In the genomic region with DNA sequence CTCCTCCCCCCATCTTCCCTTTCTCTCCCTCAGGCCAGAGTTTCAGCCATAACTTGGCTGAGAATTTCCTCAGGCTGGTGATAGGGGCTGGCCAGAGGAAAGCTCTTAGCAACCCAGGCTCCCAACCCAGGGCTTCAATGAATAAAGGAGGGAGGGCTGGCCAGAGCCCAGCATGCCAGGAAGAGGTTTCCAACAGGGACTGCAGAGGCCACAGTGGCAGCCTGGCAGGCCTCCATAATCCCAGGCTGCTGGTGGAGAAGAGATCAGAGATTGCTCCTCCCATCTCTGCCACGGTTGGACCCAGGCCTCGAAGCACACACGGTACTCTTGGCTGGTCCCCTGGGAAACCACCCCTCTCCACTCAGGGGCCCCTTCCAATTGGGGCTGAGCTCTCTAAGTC, we compare ENCODE assay signal across 7 mouse cellular contexts. TPM values are rescaled to one million over a fixed set of nuclear protein-coding genes. Genes with fewer than 3 reads are reported as not detected.
DNase-seq lines count a peak whose midpoint lies in the region; ATAC-seq and TF ChIP-seq lines count a peak whose summit lies in the region.

No protein-coding gene starts in this region.

- no peak for ATAC-seq in heart, embryonic 13.5 days (ENCODE audit: extremely low read depth, insufficient number of reproducible peaks, low FRiP score, low TSS enrichment)
- ATAC-seq in lung, embryonic 15.5 days (ENCODE audit: borderline replicate concordance, extremely low read depth, low FRiP score, low TSS enrichment) = peak; percentile 25; the same call in 1 of the 2 replicates
- no peak for ATAC-seq in stomach, postnatal 0 days (ENCODE audit: low FRiP score, low TSS enrichment)
- no peak for ATAC-seq in inflammation-experienced regulatory T-cells, adult 6 months

- H3K9ac ChIP-seq in heart, embryonic 13.5 days = no peak overlapping the region
- H3K9ac ChIP-seq in lung, embryonic 15.5 days = no peak overlapping the region
- no peak overlapping the region for H3K9ac ChIP-seq in stomach, postnatal 0 days (ENCODE audit: low read length)

- TF ChIP-seq EP300 in stomach, postnatal 0 days (optimal IDR thresholded peaks at IDR 0.05) = no peak

- no peaks in the 10 kb centered on the region for H3K36me3 ChIP-seq in heart, embryonic 13.5 days
- H3K36me3 ChIP-seq in lung, embryonic 15.5 days = no peaks in the 10 kb centered on the region
- H3K36me3 ChIP-seq in stomach, postnatal 0 days (ENCODE audit: control insufficient read depth, insufficient read depth, low read length) = no peaks in the 10 kb centered on the region

- WGBS in heart, embryonic 13.5 days = 21% methylated on average over 3 of the region's 3 CpGs
- WGBS in lung, embryonic 15.5 days = 14% methylated on average over 3 of the region's 3 CpGs
- 25% methylated on average over 3 of the region's 3 CpGs for WGBS in stomach, postnatal 0 days

- H3K27me3 ChIP-seq in heart, embryonic 13.5 days (replicated peaks) = 0 out of 2 replicates have a peak, but pooled peaks cover 3% of the 10 kb centered on the region
- no peaks in the 10 kb centered on the region for H3K27me3 ChIP-seq in lung, embryonic 15.5 days
- no peaks in the 10 kb centered on the region for H3K27me3 ChIP-seq in stomach, postnatal 0 days (ENCODE audit: control insufficient read depth, insufficient read depth, low read length)

- intact Hi-C loops in left cerebral cortex, postnatal 14 days (cut with DNase I) = no loop called here

- peak; percentile 66 to 72 for DNase-seq in left cerebral cortex, postnatal 14 days (ENCODE audit: low spot score in 2 of 2)
- DNase-seq in left cerebral cortex, adult 11 months (ENCODE audit: low spot score) = no peak
- peak; percentile 88 for DNase-seq in cerebellum, adult 9-11 months
- DNase-seq in stomach, postnatal 0 days (ENCODE audit: low spot score) = no peak

- no peak overlapping the region for H3K4me3 ChIP-seq in heart, embryonic 13.5 days
- no peak overlapping the region for H3K4me3 ChIP-seq in lung, embryonic 15.5 days
- H3K4me3 ChIP-seq in stomach, postnatal 0 days (ENCODE audit: low read depth, low read length) = no peak overlapping the region

- no peaks in the 10 kb centered on the region for H3K9me3 ChIP-seq in heart, embryonic 13.5 days
- no peaks in the 10 kb centered on the region for H3K9me3 ChIP-seq in lung, embryonic 15.5 days
- H3K9me3 ChIP-seq in stomach, postnatal 0 days (ENCODE audit: control insufficient read depth, low read length) = no peaks in the 10 kb centered on the region

- no peak for TF ChIP-seq CTCF in stomach, postnatal 0 days (IDR thresholded peaks at IDR 0.05; ENCODE audit: low read depth)

- no peak overlapping the region for H3K4me2 ChIP-seq in heart, embryonic 13.5 days
- H3K4me2 ChIP-seq in lung, embryonic 15.5 days = no peak overlapping the region
- H3K4me2 ChIP-seq in stomach, postnatal 0 days (replicated peaks; ENCODE audit: low read depth) = no peak overlapping the region

- peaks cover 56% of the 10 kb centered on the region for H3K4me1 ChIP-seq in heart, embryonic 13.5 days
- peaks cover 70% of the 10 kb centered on the region for H3K4me1 ChIP-seq in lung, embryonic 15.5 days
- H3K4me1 ChIP-seq in stomach, postnatal 0 days (replicated peaks; ENCODE audit: control insufficient read depth, insufficient read depth) = peaks cover 5% of the 10 kb centered on the region

- peak overlapping the region; percentile 60 for H3K27ac ChIP-seq in heart, embryonic 13.5 days (replicated peaks)
- H3K27ac ChIP-seq in lung, embryonic 15.5 days = peak overlapping the region; percentile 51
- 0 out of 2 replicates have a peak overlapping the region, but pooled peaks have one; percentile 40 for H3K27ac ChIP-seq in stomach, postnatal 0 days (replicated peaks)

RNA-seq across cellular contexts. Expression of gene Coro2b, which starts 10.4 kb away (rescaled TPM):
- total RNA-seq in left cerebral cortex, postnatal 14 days (2021) = 100 to 1,000 TPM; 142 to 155 TPM
- polyA plus RNA-seq in heart, embryonic 13.5 days (2015; fragmentation: Nextera tagmentation; extraction: Ambion mirVana) = 6.4 and 7.3 TPM in 2 replicates
- polyA plus RNA-seq in lung, embryonic 15.5 days (2015; fragmentation: Nextera tagmentation; extraction: Ambion mirVana) = 20.5 and 22.8 TPM in 2 replicates
- 4.9 and 5.4 TPM in 2 replicates for polyA plus RNA-seq in stomach, postnatal 0 days (2015; fragmentation: Nextera tagmentation; extraction: Ambion mirVana)
- 1 to 10 TPM in 2 of 3 experiments, under 1 TPM in 1; 0.33 to 3.8 (median 1.2) TPM for polyA plus RNA-seq in inflammation-experienced regulatory T-cells, adult 6 months (2017; shearing (Covaris generic))

Comparison
In these comparisons a context has a peak if more than half of its experiments do, and no peak if none do; other contexts are left out.
1. DNase-seq: peak in left cerebral cortex, postnatal 14 days (2 of 2) and cerebellum, adult 9-11 months (single experiment); none in left cerebral cortex, adult 11 months (single experiment) and stomach, postnatal 0 days (single experiment).
2. Peak in every context shown above with its lines, with median percentiles within 50 percentile points of each other: H3K27ac ChIP-seq.